Mouse (Mus musculus): ENCODE measurements at regions not wholly inside any gene's neighbourhood (a gene's known extent, or its start where the extent isn't known, plus 50 kb on each side); places are given as distances from the start of the nearest gene placed in this dataset.

- Histone ChIP-seq H3K9me3 (ENCODE audit: low read length) (no peaks in the 10 kb centered on the region), H3K4me1 (ENCODE audit: insufficient read depth) (peaks cover 26% of the 10 kb centered on the region), H3K9ac (no peak overlapping the region), H3K4me2 (ENCODE audit: low read depth) (no peak overlapping the region), H3K36me3 (ENCODE audit: insufficient read depth) (no peaks in the 10 kb centered on the region), H3K27me3 (ENCODE audit: insufficient read depth, low read length) (no peaks in the 10 kb centered on the region), H3K4me3 (ENCODE audit: low read depth, low read length) (no peak overlapping the region), H3K27ac (ENCODE audit: low read depth, low read length) (no peak overlapping the region)
- TF ChIP-seq CTCF (IDR thresholded peaks at IDR 0.05; ENCODE audit: low read depth), result no peak
- ATAC-seq, result no peak
- DNase-seq, result no peak
- WGBS, result 93% methylated on average over 6 of the region's 6 CpGs
Measured at GRCm38 (mm10) chr1:90281956-90282355, 78.2 kb downstream of the Ackr3 start.

- DNase-seq (no peak), ATAC-seq (no peak)
- no peak overlapping the region for H3K27ac ChIP-seq (ENCODE audit: low read depth, low read length)
- H3K9me3 ChIP-seq (ENCODE audit: low read length), result no peaks in the 10 kb centered on the region
- no peaks in the 10 kb centered on the region for H3K27me3 ChIP-seq (ENCODE audit: insufficient read depth, low read length)
- H3K4me2 ChIP-seq (ENCODE audit: low read depth), result no peak overlapping the region
- peaks cover 26% of the 10 kb centered on the region for H3K4me1 ChIP-seq (ENCODE audit: insufficient read depth)
- TF ChIP-seq CTCF (IDR thresholded peaks at IDR 0.05; ENCODE audit: low read depth), result no peak
- H3K9ac ChIP-seq, result no peak overlapping the region
- no peak overlapping the region for H3K4me3 ChIP-seq (ENCODE audit: low read depth, low read length)
- WGBS, result 84% methylated on average over 8 of the region's 8 CpGs
- H3K36me3 ChIP-seq (ENCODE audit: insufficient read depth), result no peaks in the 10 kb centered on the region
Measured at GRCm38 (mm10) chr1:90282367-90282766, 78.6 kb downstream of the Ackr3 start.

- no peaks in the 10 kb centered on the region for H3K9me3 ChIP-seq (ENCODE audit: low read length)
- no peak overlapping the region for H3K9ac ChIP-seq
- no peak overlapping the region for H3K4me2 ChIP-seq (ENCODE audit: low read depth)
- DNase-seq, result no peak
- TF ChIP-seq CTCF (IDR thresholded peaks at IDR 0.05; ENCODE audit: low read depth), result no peak
- no peak for ATAC-seq
- no peaks in the 10 kb centered on the region for H3K27me3 ChIP-seq (ENCODE audit: insufficient read depth, low read length)
- no peak overlapping the region; the same call in 1 of the 2 replicates for H3K27ac ChIP-seq (ENCODE audit: low read depth, low read length)
- H3K4me1 ChIP-seq (ENCODE audit: insufficient read depth), result peaks cover 26% of the 10 kb centered on the region
- H3K36me3 ChIP-seq (ENCODE audit: insufficient read depth), result no peaks in the 10 kb centered on the region
- no peak overlapping the region for H3K4me3 ChIP-seq (ENCODE audit: low read depth, low read length)
- 37% methylated on average over 11 of the region's 11 CpGs for WGBS
Measured at GRCm38 (mm10) chr1:90283176-90283775, 79.5 kb downstream of the Ackr3 start.

- no peaks in the 10 kb centered on the region for H3K9me3 ChIP-seq (ENCODE audit: low read length)
- DNase-seq (peak; percentile 72), ATAC-seq (peak; percentile 82)
- no peaks in the 10 kb centered on the region for H3K36me3 ChIP-seq (ENCODE audit: insufficient read depth)
- H3K9ac ChIP-seq, result no peak overlapping the region
- no peak overlapping the region for H3K4me3 ChIP-seq (ENCODE audit: low read depth, low read length)
- no peak overlapping the region for H3K4me2 ChIP-seq (ENCODE audit: low read depth)
- H3K27ac ChIP-seq (ENCODE audit: low read depth, low read length), result peak overlapping the region; percentile 67
- WGBS, result 46% methylated on average over 6 of the region's 6 CpGs
- TF ChIP-seq CTCF (IDR thresholded peaks at IDR 0.05; ENCODE audit: low read depth), result no peak
- no peaks in the 10 kb centered on the region for H3K27me3 ChIP-seq (ENCODE audit: insufficient read depth, low read length)
- peaks cover 26% of the 10 kb centered on the region for H3K4me1 ChIP-seq (ENCODE audit: insufficient read depth)
Measured at GRCm38 (mm10) chr1:90283912-90284636, 80.3 kb downstream of the Ackr3 start.

GRCm38 (mm10) chr1:90285318-90285717 is 81.5 kb downstream of the Ackr3 start:
- H3K9ac ChIP-seq, result no peak overlapping the region
- ATAC-seq, result no peak
- no peak overlapping the region for H3K27ac ChIP-seq (ENCODE audit: low read depth, low read length)
- no peak overlapping the region for H3K4me2 ChIP-seq (ENCODE audit: low read depth)
- no peak for DNase-seq
- H3K4me3 ChIP-seq (ENCODE audit: low read depth, low read length), result no peak overlapping the region
- 39% methylated on average over 4 of the region's 4 CpGs for WGBS
- H3K4me1 ChIP-seq (ENCODE audit: insufficient read depth), result peaks cover 29% of the 10 kb centered on the region
- TF ChIP-seq CTCF (IDR thresholded peaks at IDR 0.05; ENCODE audit: low read depth), result no peak
- no peaks in the 10 kb centered on the region for H3K9me3 ChIP-seq (ENCODE audit: low read length)
- H3K27me3 ChIP-seq (ENCODE audit: insufficient read depth, low read length), result no peaks in the 10 kb centered on the region
- no peaks in the 10 kb centered on the region for H3K36me3 ChIP-seq (ENCODE audit: insufficient read depth)

GRCm38 (mm10) chr1:90287251-90287650 is 83.5 kb downstream of the Ackr3 start:
- Histone ChIP-seq H3K4me1 (ENCODE audit: insufficient read depth) (peaks cover 29% of the 10 kb centered on the region), H3K27me3 (ENCODE audit: insufficient read depth, low read length) (no peaks in the 10 kb centered on the region), H3K27ac (ENCODE audit: low read depth, low read length) (no peak overlapping the region), H3K9me3 (ENCODE audit: low read length) (no peaks in the 10 kb centered on the region), H3K9ac (no peak overlapping the region), H3K4me2 (ENCODE audit: low read depth) (no peak overlapping the region), H3K36me3 (ENCODE audit: insufficient read depth) (no peaks in the 10 kb centered on the region), H3K4me3 (ENCODE audit: low read depth, low read length) (no peak overlapping the region)
- no peak for ATAC-seq
- DNase-seq, result no peak
- 87% methylated on average over 3 of the region's 3 CpGs for WGBS
- no peak for TF ChIP-seq CTCF (IDR thresholded peaks at IDR 0.05; ENCODE audit: low read depth)

GRCm38 (mm10) chr1:90288892-90289731 is 85.3 kb downstream of the Ackr3 start:
- Histone ChIP-seq H3K4me1 (ENCODE audit: insufficient read depth) (peaks cover 17% of the 10 kb centered on the region), H3K36me3 (ENCODE audit: insufficient read depth) (no peaks in the 10 kb centered on the region), H3K27me3 (ENCODE audit: insufficient read depth, low read length) (no peaks in the 10 kb centered on the region), H3K27ac (ENCODE audit: low read depth, low read length) (no peak overlapping the region), H3K9me3 (ENCODE audit: low read length) (no peaks in the 10 kb centered on the region), H3K4me2 (ENCODE audit: low read depth) (no peak overlapping the region), H3K4me3 (ENCODE audit: low read depth, low read length) (no peak overlapping the region), H3K9ac (no peak overlapping the region)
- ATAC-seq (no peak), DNase-seq (no peak)
- TF ChIP-seq CTCF (IDR thresholded peaks at IDR 0.05; ENCODE audit: low read depth), result no peak
- WGBS, result 62% methylated on average over 8 of the region's 8 CpGs

All from forebrain, postnatal 0 days (tissue).